Mouse (Mus musculus): ENCODE data around the gene Agap1.

DNA sequence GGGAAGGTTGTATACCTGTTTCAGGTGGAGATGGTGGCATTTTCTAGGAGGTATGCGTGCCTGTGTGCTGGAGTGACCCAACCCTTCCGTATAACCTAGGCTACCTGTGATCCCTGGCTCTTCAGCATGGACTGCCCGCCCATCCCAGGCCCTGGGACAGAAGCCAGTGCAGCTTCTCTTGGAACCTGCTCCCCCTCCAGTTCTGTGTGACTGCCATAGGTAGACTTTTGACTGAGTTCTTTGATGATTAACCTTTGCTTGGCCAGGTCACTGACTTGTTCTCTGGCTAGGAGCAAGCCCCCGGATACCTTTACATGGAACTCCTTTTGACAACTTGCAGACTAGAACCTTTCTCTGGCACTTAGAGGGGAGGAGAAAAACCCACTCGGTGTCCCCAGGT is 19.3 kb downstream of the Agap1 start:
- TF ChIP-seq CTCF (IDR thresholded peaks at IDR 0.05; ENCODE audit: insufficient read depth, low read depth, low read length): no peak
- TF ChIP-seq POLR2A (IDR thresholded peaks at IDR 0.05; ENCODE audit: insufficient read depth, low read depth, low read length): no peak
